Mouse (Mus musculus): Measurements from ENCODE around the gene Rps15. TPM values are rescaled to one million over a fixed set of nuclear protein-coding genes. Genes with fewer than 3 reads are reported as not detected.

The Rps15 gene
- total RNA-seq (2012; rRNA removed): 4,610 and 5,342 TPM in 2 replicates
- 2,343 and 2,739 TPM in 2 replicates for total RNA-seq (2014; rRNA removed)
- polyA plus RNA-seq (2012; ENCODE audit: insufficient read length, low read depth): 2,279 and 2,754 TPM in 2 replicates

DNA sequence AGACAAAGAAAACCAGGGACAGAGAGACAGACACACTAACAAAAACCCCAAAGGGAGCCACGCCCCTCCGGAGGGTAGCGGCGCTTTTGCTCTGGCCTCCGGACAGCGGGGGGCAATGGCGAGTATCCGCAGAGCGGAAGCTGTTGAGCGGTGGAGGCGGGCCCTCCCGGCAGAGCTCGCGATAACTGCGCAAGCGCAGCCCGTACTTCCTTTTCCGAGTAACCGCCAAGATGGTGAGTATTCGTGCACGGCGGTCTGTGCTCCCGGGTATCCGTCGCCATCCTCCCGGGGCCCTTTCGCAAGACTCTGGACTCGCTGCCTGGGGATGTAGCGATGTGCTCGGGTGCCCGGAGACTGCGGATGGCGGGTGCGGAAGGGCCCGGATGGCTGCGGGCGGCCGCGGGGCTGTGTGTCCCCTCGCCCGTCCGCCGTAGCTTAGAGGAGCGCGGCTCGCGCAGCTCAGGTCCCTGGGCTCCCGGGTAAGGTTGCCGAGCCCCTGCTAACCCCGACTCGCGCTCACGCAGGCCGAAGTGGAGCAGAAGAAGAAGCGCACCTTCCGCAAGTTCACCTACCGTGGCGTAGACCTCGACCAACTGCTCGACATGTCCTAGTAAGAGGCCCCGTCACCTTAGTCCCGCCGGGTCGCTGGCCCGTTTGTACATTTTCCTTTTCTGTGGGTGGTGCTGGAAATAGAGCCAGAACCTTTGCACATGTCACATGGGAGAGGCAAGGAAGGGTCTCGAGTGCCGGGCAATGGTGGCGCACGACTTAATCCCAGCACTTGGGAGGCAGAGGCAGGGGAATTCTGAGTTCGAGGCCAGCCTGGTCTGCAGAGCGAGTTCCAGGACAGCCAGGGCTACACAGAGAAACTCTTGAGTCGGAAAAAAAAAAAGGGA is at the start of gene Rps15:
Gene Rps15 (plus strand): TSS at position 203 of the 896 bp plus-strand sequence.
- dilution Hi-C loops (cut with MboI; ENCODE audit: extremely low pct_ligation_motif_present, extremely low pct_unique_long_range_greater_than_20kb, low sequenced_read_pairs) (no loop called here), in situ Hi-C loops (cut with MboI; ENCODE audit: low pct_ligation_motif_present, low pct_unique_long_range_greater_than_20kb, low sequenced_read_pairs) (no loop called here)
- Histone ChIP-seq H3K27ac (ENCODE audit: insufficient read depth, low read depth) (peak within 1 kb of the TSS; percentile 47), H3K9me3 (replicated peaks; ENCODE audit: low read length) (peaks cover 3% of the 10 kb centered on the region), H3K4me2 (ENCODE audit: insufficient read depth, low read depth, poor library complexity, severe bottlenecking) (peak within 1 kb of the TSS; percentile 72), H3K4me3 (replicated peaks in 1 of 3; ENCODE audit: low read depth in 2 of 3, low read length in 2 of 3, poor library complexity in 1 of 3) (peak within 1 kb of the TSS; percentile 77 to 99 (median 84)), H3K4me1 (ENCODE audit: control insufficient read depth in 1 of 2, insufficient read depth in 2 of 2) (peaks cover 8 to 43% of the 10 kb centered on the region in 2 experiments; a peak in 3 of 4 replicates), H3K9ac (ENCODE audit: insufficient read depth, low read depth) (peak within 1 kb of the TSS; percentile 94), H3K36me3 (replicated peaks in 1 of 2; ENCODE audit: control insufficient read depth in 1 of 2, insufficient read depth in 1 of 2, low read length in 1 of 2) (peaks cover 30 to 47% of the 10 kb centered on the region in 2 experiments), H3K79me2 (replicated peaks; ENCODE audit: control insufficient read depth, extremely low read depth, insufficient read depth, poor library complexity, severe bottlenecking) (peaks cover 17% of the 10 kb centered on the region), H3K27me3 (replicated peaks) (peaks cover 1% of the 10 kb centered on the region)
- DNase-seq (ENCODE audit: extremely low read depth): peak; percentile 97
- TF ChIP-seq MXI1 (IDR thresholded peaks at IDR 0.05; ENCODE audit: low read depth, low read length) (peak; percentile 90), RCOR1 (conservative IDR thresholded peaks at IDR 0.05; ENCODE audit: low read depth, low read length) (no peak), JUN (IDR thresholded peaks at IDR 0.05; ENCODE audit: insufficient read depth, low read depth, low read length) (no peak), POLR2AphosphoS2 (IDR thresholded peaks at IDR 0.05; ENCODE audit: low read depth, low read length) (peak; percentile 97), ZKSCAN1 (IDR thresholded peaks at IDR 0.05; ENCODE audit: borderline replicate concordance, low read depth, low read length) (no peak), RAD21 (IDR thresholded peaks at IDR 0.05; ENCODE audit: low read depth, low read length) (no peak; the same call in 1 of the 2 replicates), CTCF (conservative IDR thresholded peaks at IDR 0.05 in 1 of 2, IDR thresholded peaks at IDR 0.05 in 1 of 2; ENCODE audit: low read depth in 2 of 2, low read length in 2 of 2) (peak in 1 of 2 experiments; percentile 85; a peak in 2 of 4 replicates), MAFK (IDR thresholded peaks at IDR 0.05; ENCODE audit: insufficient replicate concordance, low read length) (no peak), MAZ (IDR thresholded peaks at IDR 0.05; ENCODE audit: low read depth, low read length) (peak; percentile 70; the same call in 1 of the 2 replicates), SIN3A (IDR thresholded peaks at IDR 0.05; ENCODE audit: low read length) (peak; percentile 68; the same call in 1 of the 2 replicates), NRF1 (IDR thresholded peaks at IDR 0.05; ENCODE audit: low read depth, low read length) (peak; percentile 88), CHD1 (IDR thresholded peaks at IDR 0.05; ENCODE audit: low read depth, low read length) (peak; percentile 43; the same call in 1 of the 2 replicates), E2F4 (IDR thresholded peaks at IDR 0.05; ENCODE audit: insufficient replicate concordance, low read depth, low read length) (no peak), EP300 (IDR thresholded peaks at IDR 0.05; ENCODE audit: low read length) (no peak), GABPA (IDR thresholded peaks at IDR 0.05; ENCODE audit: insufficient replicate concordance, low read depth, low read length) (peak; percentile 85), MAX (IDR thresholded peaks at IDR 0.05; ENCODE audit: low read length) (peak; percentile 90), SMC3 (IDR thresholded peaks at IDR 0.05; ENCODE audit: low read depth, low read length) (peak; percentile 31; the same call in 1 of the 2 replicates), KAT2A (IDR thresholded peaks at IDR 0.05; ENCODE audit: insufficient replicate concordance, low read length) (peak; percentile 95), TCF12 (IDR thresholded peaks at IDR 0.05; ENCODE audit: low read depth, low read length) (peak; percentile 99), ZMIZ1 (IDR thresholded peaks at IDR 0.05; ENCODE audit: low read depth, low read length) (peak; percentile 98), PAX5 (IDR thresholded peaks at IDR 0.05; ENCODE audit: low read length) (no peak), MEF2A (IDR thresholded peaks at IDR 0.05; ENCODE audit: borderline replicate concordance, low read depth, low read length) (peak; percentile 85), NELFE (IDR thresholded peaks at IDR 0.05; ENCODE audit: low read depth, low read length) (peak; percentile 99), USF1 (IDR thresholded peaks at IDR 0.05; ENCODE audit: low read depth, low read length) (no peak), USF2 (conservative IDR thresholded peaks at IDR 0.05; ENCODE audit: low read depth, low read length) (no peak), ZNF384 (IDR thresholded peaks at IDR 0.05; ENCODE audit: low read depth, low read length) (no peak), MYC (IDR thresholded peaks at IDR 0.05; ENCODE audit: low read depth, low read length) (peak; percentile 94), JUND (conservative IDR thresholded peaks at IDR 0.05; ENCODE audit: low read depth, low read length) (no peak), CHD2 (IDR thresholded peaks at IDR 0.05; ENCODE audit: low read length) (peak; percentile 99), IRF4 (IDR thresholded peaks at IDR 0.05; ENCODE audit: low read depth, low read length) (peak; percentile 74), ELF1 (IDR thresholded peaks at IDR 0.05; ENCODE audit: low read depth, low read length) (peak; percentile 93), POLR2A (IDR thresholded peaks at IDR 0.05; ENCODE audit: low read depth, low read length) (peak; percentile 99), ETS1 (conservative IDR thresholded peaks at IDR 0.05; ENCODE audit: low read depth, low read length) (no peak; the same call in 1 of the 2 replicates), HCFC1 (IDR thresholded peaks at IDR 0.05; ENCODE audit: low read depth, low read length) (peak; percentile 92), UBTF (IDR thresholded peaks at IDR 0.05; ENCODE audit: low read depth, low read length) (0 out of 2 replicates have a peak, but pooled peaks have one; percentile 36), BHLHE40 (IDR thresholded peaks at IDR 0.05; ENCODE audit: low read depth, low read length) (no peak), TBP (conservative IDR thresholded peaks at IDR 0.05; ENCODE audit: low read depth, low read length) (peak; percentile 96)
